Mouse (Mus musculus) kidney, adult 2 months (tissue): ENCODE results near the gene Bex3. TPM values are rescaled to one million over a fixed set of nuclear protein-coding genes. Genes with fewer than 3 reads are reported as not detected.

Experiments
- DNase-seq: peaks from one replicate; pipeline ENCODE4 v3.0.0; 2021
- H3K27ac ChIP-seq: fragments of 200-500 bp; 2 replicates; pipeline ENCODE4 v1.5.1; 2012; ENCODE audit warnings: low read depth, low read length, control low read depth, inconsistent platforms; ENCODE audit not compliant: insufficient read depth
- H3K27me3 ChIP-seq: fragments of 200-500 bp; replicated peaks from 2 replicates; pipeline ENCODE4 v1.6.1; 2012; ENCODE audit warnings: mild to moderate bottlenecking, moderate library complexity, low read length, inconsistent platforms; ENCODE audit not compliant: control insufficient read depth, insufficient read depth
- H3K36me3 ChIP-seq: fragments of 200-500 bp; 2 replicates; pipeline ENCODE4 v1.6.1; 2012; ENCODE audit warnings: mild to moderate bottlenecking, moderate library complexity, low read length, inconsistent platforms; ENCODE audit not compliant: control insufficient read depth, insufficient read depth
- H3K4me1 ChIP-seq: fragments of 200-500 bp; 2 replicates; pipeline ENCODE4 v1.6.1; 2011; ENCODE audit warnings: low read length; ENCODE audit not compliant: control insufficient read depth, insufficient read depth
- H3K4me3 ChIP-seq: fragments of 200-500 bp; 2 replicates; pipeline ENCODE4 v1.5.1; 2011; ENCODE audit warnings: mild to moderate bottlenecking, low read depth, low read length, control low read depth; ENCODE audit not compliant: insufficient read depth
- CTCF ChIP-seq: fragments of 200-500 bp; conservative IDR thresholded peaks from 2 replicates; pipeline ENCODE4 v1.5.1; 2011; ENCODE audit warnings: low read depth, mild to moderate bottlenecking, control low read depth, low read length, moderate library complexity, mixed read lengths; ENCODE audit not compliant: insufficient read depth, insufficient read length
- POLR2A ChIP-seq: fragments of 200-500 bp; IDR thresholded peaks from one replicate; pipeline ENCODE4 v1.6.1; 2011; ENCODE audit warnings: low read depth, low read length, control low read depth
- WGBS: fragments of 180-500 bp; shearing (Covaris S2); methylation state at CpG from one replicate; pipeline ENCODE4 v1.1.7; 2018; 5-methylcytosine and 5-hydroxymethylcytosine counted together
- polyA plus RNA-seq: library from polyadenylated mRNA; depleted of rRNA; stranded (reverse); fragments of >200 nt; gene quantifications from 2 replicates; pipeline ENCODE4 v1.2.3, GENCODE M21; 2012; rRNA removed

Gene Bex3
- polyA plus RNA-seq, 1 experiment, result 51.1 TPM

DNA sequence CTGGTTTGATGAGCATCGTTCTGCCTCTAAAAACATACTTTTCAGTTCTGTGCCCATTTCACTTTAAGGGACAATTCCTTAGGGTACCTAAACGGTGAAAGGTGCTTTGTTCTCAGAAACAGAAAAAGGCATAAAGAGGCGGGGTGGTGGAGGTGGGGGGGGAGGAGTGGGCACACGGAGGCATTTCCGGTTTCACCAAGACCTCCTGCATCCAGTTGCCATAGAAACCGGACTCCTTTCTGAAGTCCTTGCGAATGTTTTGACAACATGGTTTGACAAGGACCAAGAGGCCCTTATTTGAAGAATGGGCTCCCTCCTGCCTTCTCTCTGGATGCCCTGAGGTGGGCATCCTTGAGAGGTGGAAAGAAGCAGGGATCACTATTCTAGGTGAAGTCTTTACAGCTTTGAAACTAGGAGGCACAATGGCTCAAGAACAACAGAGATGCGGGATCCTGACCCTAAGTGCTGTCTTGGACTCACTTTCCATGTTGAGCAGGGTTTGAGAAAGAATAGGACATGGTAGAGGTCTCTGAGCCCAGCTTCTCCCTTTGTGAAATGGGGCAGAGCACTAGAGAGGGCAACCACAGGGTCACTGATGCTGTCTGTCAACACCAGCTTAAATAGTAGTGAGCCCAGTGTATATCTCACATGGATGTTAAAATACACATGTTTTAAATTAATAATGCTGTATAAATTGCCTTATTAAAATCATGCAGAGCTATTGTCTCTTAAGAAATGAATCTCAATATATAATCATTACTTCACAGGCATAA, 43.9 kb downstream of the Bex3 start:
- Histone ChIP-seq H3K4me3 (no peak overlapping the region), H3K27me3 (no peaks in the 10 kb centered on the region), H3K27ac (no peak overlapping the region), H3K4me1 (no peaks in the 10 kb centered on the region), H3K36me3 (no peaks in the 10 kb centered on the region)
- WGBS, result 25% methylated on average over 8 of the region's 8 CpGs
- no peak for TF ChIP-seq CTCF
- no peak for TF ChIP-seq POLR2A
- DNase-seq, result no peak

GRCm38 (mm10) chrX:136319953-136320352, 49.9 kb downstream of the Bex3 start:
- Histone ChIP-seq H3K4me3 (no peak overlapping the region), H3K27ac (no peak overlapping the region), H3K27me3 (no peaks in the 10 kb centered on the region), H3K4me1 (no peaks in the 10 kb centered on the region), H3K36me3 (no peaks in the 10 kb centered on the region)
- no peak for DNase-seq
- 76% methylated on average over 4 of the region's 4 CpGs for WGBS
- TF ChIP-seq CTCF (no peak), POLR2A (no peak)

Other genes starting within 250 kb of the Bex3 start
- gene Arxes1, start 236.9 kb upstream of the Bex3 start, polyA plus RNA-seq, result 0.53 and 1.3 TPM in 2 replicates
- gene Bex2, start 202.0 kb upstream of the Bex3 start, polyA plus RNA-seq, result 0.62 and 1.5 TPM in 2 replicates
- not detected in 2 replicates for gene Nxf3, start 185.0 kb upstream of the Bex3 start, polyA plus RNA-seq
- gene Bex4, start 131.3 kb upstream of the Bex3 start, polyA plus RNA-seq, result 6.5 and 13.6 TPM in 2 replicates
- gene Tceal8, start 97.9 kb upstream of the Bex3 start, polyA plus RNA-seq, result 10.7 and 20.3 TPM in 2 replicates
- gene Tceal5, start 66.4 kb upstream of the Bex3 start, polyA plus RNA-seq, result 0.20 and 0.39 TPM in 2 replicates
- gene Tceal7, start 55.5 kb upstream of the Bex3 start, polyA plus RNA-seq, result not detected in 2 replicates
- 4.4 and 6.3 TPM in 2 replicates for gene Bex1, start 54.7 kb upstream of the Bex3 start, polyA plus RNA-seq
- 11.9 and 25.6 TPM in 2 replicates for gene Tceal9, start 25.2 kb upstream of the Bex3 start, polyA plus RNA-seq
- gene Kir3dl1, start 247.7 kb downstream of the Bex3 start, polyA plus RNA-seq, result not detected in 2 replicates